In the genomic region with DNA sequence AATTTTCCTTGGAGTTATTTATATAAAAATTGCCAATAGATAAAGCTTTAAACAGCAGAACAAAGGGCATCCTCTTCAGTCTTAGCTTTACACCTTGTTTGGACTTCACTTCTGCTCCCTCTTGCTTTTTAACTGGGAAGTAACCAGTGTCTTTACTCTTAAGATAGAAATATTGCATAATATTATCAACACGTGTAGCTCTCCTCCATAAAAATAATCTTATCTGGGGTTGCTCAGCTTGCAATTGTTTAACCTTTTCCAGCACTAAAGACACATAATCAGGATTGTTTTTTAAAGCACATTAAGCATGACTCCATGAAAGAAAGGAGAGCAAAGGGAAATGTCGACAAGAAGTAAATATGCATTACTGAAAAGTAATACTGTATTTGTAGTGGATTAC, we compare ENCODE assay signal across 20 mouse cellular contexts.
DNase-seq lines count a peak whose midpoint lies in the region; ATAC-seq and TF ChIP-seq lines count a peak whose summit lies in the region.
"Had no signal": no experiment of that assay in that cellular context is flagged by ENCODE, and none has a peak within 500 bp of the region (broad histone marks: within the 10 kb centered on the region; RNA-seq: fewer than 3 reads in every experiment).

No protein-coding gene starts in this region.

- no peak for TF ChIP-seq POLR2A in MEL (IDR thresholded peaks at IDR 0.05; ENCODE audit: control insufficient read depth in 1 of 2, insufficient read depth in 1 of 2, low read depth in 1 of 2, low read length in 2 of 2, poor library complexity in 1 of 2)

- H3K4me2 ChIP-seq in intestine, embryonic 15.5 days (replicated peaks): no peak overlapping the region
- H3K4me2 ChIP-seq in intestine, postnatal 0 days (replicated peaks; ENCODE audit: low read depth): no peak overlapping the region
- H3K4me2 ChIP-seq: embryonic facial prominence, embryonic 12.5 days; forebrain, embryonic 12.5 days had no signal

- no peak overlapping the region for H3K4me3 ChIP-seq in MEL (ENCODE audit: control insufficient read depth in 1 of 2, insufficient read depth in 1 of 2, low read depth in 2 of 2, low read length in 2 of 2)
- no peak overlapping the region for H3K4me3 ChIP-seq in intestine, embryonic 15.5 days (replicated peaks)
- no peak overlapping the region for H3K4me3 ChIP-seq in intestine, postnatal 0 days (ENCODE audit: low read depth, low read length)
- H3K4me3 ChIP-seq: embryonic facial prominence, embryonic 10.5 days; embryonic facial prominence, embryonic 12.5 days; forebrain, embryonic 12.5 days had no signal

- peak; percentile 64 to 79 for TF ChIP-seq EP300 in MEL (IDR thresholded peaks at IDR 0.05; ENCODE audit: low read depth in 1 of 2, low read length in 2 of 2)

- DNase-seq in MEL (ENCODE audit: low read depth, low spot score): peak; percentile 24
- DNase-seq in spleen, postnatal 14 days (ENCODE audit: low spot score in 2 of 2): no peak
- no peak for DNase-seq in gastrocnemius, adult 18-20 months (ENCODE audit: low spot score)
- DNase-seq: adrenal gland, adult 8-10 months; adrenal gland, postnatal 14 days; adrenal gland, postnatal 36 days; cerebellum, adult 11-12 months; cerebellum, adult 2 months; cerebellum, adult 9-10 months; cerebellum, postnatal 10 days; cerebellum, postnatal 25 days had no signal

- ATAC-seq in intestine, embryonic 15.5 days: 0 out of 2 replicates have a peak, but pooled peaks have one; percentile 39
- no peak for ATAC-seq in intestine, postnatal 0 days
- ATAC-seq: activated CD4-positive, CD25-positive, alpha-beta regulatory T cell, adult 4 months; forebrain, embryonic 14.5 days; forebrain, embryonic 16.5 days; Patski had no signal

- TF ChIP-seq CTCF in MEL (IDR thresholded peaks at IDR 0.05 in 2 of 3, conservative IDR thresholded peaks at IDR 0.05 in 1 of 3; ENCODE audit: control insufficient read depth in 1 of 3, insufficient read depth in 1 of 3, low read depth in 2 of 3, low read length in 3 of 3, poor library complexity in 1 of 3, severe bottlenecking in 1 of 3): no peak
- TF ChIP-seq CTCF in intestine, postnatal 0 days (IDR thresholded peaks at IDR 0.05; ENCODE audit: low read depth): peak; percentile 22; the same call in 1 of the 2 replicates

- WGBS in intestine, embryonic 15.5 days: 58% methylated on average over 2 of the region's 2 CpGs
- 31% methylated on average over 2 of the region's 2 CpGs for WGBS in intestine, postnatal 0 days

- no peak overlapping the region for H3K9ac ChIP-seq in MEL (ENCODE audit: control insufficient read depth, low read depth, low read length, poor library complexity, severe bottlenecking)
- H3K9ac ChIP-seq in intestine, embryonic 15.5 days: no peak overlapping the region
- H3K9ac ChIP-seq in intestine, postnatal 0 days (ENCODE audit: low read depth, low read length): no peak overlapping the region
- H3K9ac ChIP-seq: embryonic facial prominence, embryonic 12.5 days; forebrain, embryonic 12.5 days had no signal

- H3K9me3 ChIP-seq in MEL (replicated peaks; ENCODE audit: insufficient read depth, low read length): no peaks in the 10 kb centered on the region
- H3K9me3 ChIP-seq in intestine, embryonic 15.5 days: no peaks in the 10 kb centered on the region
- H3K9me3 ChIP-seq in intestine, postnatal 0 days (ENCODE audit: control insufficient read depth): no peaks in the 10 kb centered on the region
- H3K9me3 ChIP-seq: embryonic facial prominence, embryonic 10.5 days; embryonic facial prominence, embryonic 12.5 days; forebrain, embryonic 12.5 days had no signal

- H3K79me2 ChIP-seq in MEL (ENCODE audit: control insufficient read depth, insufficient read depth, low read length, poor library complexity): no peaks in the 10 kb centered on the region

- no peak for TF ChIP-seq RAD21 in MEL (IDR thresholded peaks at IDR 0.05; ENCODE audit: low read depth, low read length)

- H3K4me1 ChIP-seq in MEL (ENCODE audit: control insufficient read depth in 1 of 2, insufficient read depth in 2 of 2, low read length in 2 of 2): peaks cover 0 to 9% of the 10 kb centered on the region in 2 experiments; a peak in 2 of 4 replicates
- H3K4me1 ChIP-seq in intestine, embryonic 15.5 days (replicated peaks): no peaks in the 10 kb centered on the region
- 0 out of 2 replicates have a peak, but pooled peaks cover 3% of the 10 kb centered on the region for H3K4me1 ChIP-seq in intestine, postnatal 0 days (replicated peaks; ENCODE audit: control insufficient read depth, insufficient read depth, low read length)

- H3K27me3 ChIP-seq in MEL (ENCODE audit: control insufficient read depth in 1 of 2, insufficient read depth in 2 of 2, low read length in 2 of 2): no peaks in the 10 kb centered on the region
- no peaks in the 10 kb centered on the region for H3K27me3 ChIP-seq in intestine, embryonic 15.5 days (replicated peaks)
- H3K27me3 ChIP-seq in intestine, postnatal 0 days (replicated peaks; ENCODE audit: control insufficient read depth, insufficient read depth, low read length): no peaks in the 10 kb centered on the region
- H3K27me3 ChIP-seq: embryonic facial prominence, embryonic 12.5 days; forebrain, embryonic 12.5 days; Patski had no signal

- no peak overlapping the region for H3K27ac ChIP-seq in MEL (ENCODE audit: control insufficient read depth, low read depth, low read length)
- no peak overlapping the region for H3K27ac ChIP-seq in intestine, embryonic 15.5 days
- no peak overlapping the region for H3K27ac ChIP-seq in intestine, postnatal 0 days (ENCODE audit: low read depth, low read length)
- H3K27ac ChIP-seq: embryonic facial prominence, embryonic 10.5 days; embryonic facial prominence, embryonic 12.5 days; forebrain, embryonic 12.5 days had no signal

- peaks cover 5 to 51% of the 10 kb centered on the region in 2 experiments; a peak in 3 of 4 replicates for H3K36me3 ChIP-seq in MEL (ENCODE audit: control insufficient read depth in 1 of 2, insufficient read depth in 2 of 2, low read length in 2 of 2)
- H3K36me3 ChIP-seq in intestine, embryonic 15.5 days: peaks cover 4% of the 10 kb centered on the region
- H3K36me3 ChIP-seq in intestine, postnatal 0 days (ENCODE audit: control insufficient read depth, insufficient read depth): peaks cover 62% of the 10 kb centered on the region

TF ChIP-seq in MEL, 35 proteins besides CTCF, POLR2A, EP300 and RAD21:
- TF ChIP-seq NELFE (IDR thresholded peaks at IDR 0.05; ENCODE audit: low read depth, low read length) (no peak), E2F4 (IDR thresholded peaks at IDR 0.05; ENCODE audit: borderline replicate concordance, low read depth, low read length) (no peak), MAZ (IDR thresholded peaks at IDR 0.05; ENCODE audit: low read depth, low read length) (no peak), RCOR1 (IDR thresholded peaks at IDR 0.05; ENCODE audit: low read depth, low read length) (peak; percentile 60; the same call in 1 of the 2 replicates), MYB (IDR thresholded peaks at IDR 0.05; ENCODE audit: low read depth, low read length) (no peak), MAX (IDR thresholded peaks at IDR 0.05; ENCODE audit: low read length) (peak; percentile 76), POLR2AphosphoS5 (IDR thresholded peaks at IDR 0.05; ENCODE audit: borderline replicate concordance, low read depth, low read length) (no peak), GATA1 (IDR thresholded peaks at IDR 0.05; ENCODE audit: low read depth, low read length) (peak; percentile 58), SIN3A (IDR thresholded peaks at IDR 0.05; ENCODE audit: low read length) (peak; percentile 88), ZKSCAN1 (IDR thresholded peaks at IDR 0.05; ENCODE audit: low read depth, low read length) (no peak), MEF2A (IDR thresholded peaks at IDR 0.05; ENCODE audit: extremely low read depth, insufficient replicate concordance, low read depth, low read length, poor library complexity, severe bottlenecking) (peak; percentile 45; the same call in 1 of the 2 replicates), ZC3H11A (IDR thresholded peaks at IDR 0.05; ENCODE audit: low read depth, low read length) (no peak), SMC3 (IDR thresholded peaks at IDR 0.05; ENCODE audit: low read depth, low read length) (no peak), ETS1 (IDR thresholded peaks at IDR 0.05; ENCODE audit: low read depth, low read length) (peak; percentile 59; the same call in 1 of the 2 replicates), BHLHE40 (IDR thresholded peaks at IDR 0.05; ENCODE audit: borderline replicate concordance, low read depth, low read length) (peak; percentile 73), TCF12 (IDR thresholded peaks at IDR 0.05; ENCODE audit: low read depth, low read length) (peak; percentile 68; the same call in 1 of the 2 replicates), MXI1 (IDR thresholded peaks at IDR 0.05; ENCODE audit: low read depth, low read length) (peak; percentile 85), ZMIZ1 (IDR thresholded peaks at IDR 0.05; ENCODE audit: low read depth, low read length) (no peak), TAL1 (IDR thresholded peaks at IDR 0.05; ENCODE audit: low read length) (0 out of 2 replicates have a peak, but pooled peaks have one; percentile 12), POLR2AphosphoS2 (IDR thresholded peaks at IDR 0.05; ENCODE audit: low read length) (no peak), GABPA (IDR thresholded peaks at IDR 0.05; ENCODE audit: low read depth, low read length) (no peak), ELF1 (IDR thresholded peaks at IDR 0.05; ENCODE audit: low read depth, low read length) (no peak), CHD1 (IDR thresholded peaks at IDR 0.05; ENCODE audit: low read depth, low read length) (no peak)
TF ChIP-seq in MEL: peak in this region for 10.
